Mouse (Mus musculus): ENCODE data around the gene Tcte2. TPM values are rescaled to one million over a fixed set of nuclear protein-coding genes. Genes with fewer than 3 reads are reported as not detected.
A peak's percentile ranks its signal among the peaks of the same experiment; 100 is the strongest.

Tcte2 gene
- polyA plus RNA-seq, 1 experiment from 2014 or later, result 22.9 TPM

GRCm38 (mm10) chr17:13667006-13667405, 94.6 kb downstream of the Tcte2 start:
- 0 out of 2 replicates have a peak overlapping the region, but pooled peaks have one; percentile 6 for H3K9ac ChIP-seq (replicated peaks; ENCODE audit: low read depth, low read length)
- no peaks in the 10 kb centered on the region for H3K9me3 ChIP-seq (ENCODE audit: control insufficient read depth, low read length)
- ATAC-seq, result no peak; the same call in 1 of the 2 replicates
- 25% methylated on average over 3 of the region's 3 CpGs for WGBS
- no peak overlapping the region for H3K4me2 ChIP-seq (ENCODE audit: low read length)
- no peaks in the 10 kb centered on the region for H3K27me3 ChIP-seq (replicated peaks; ENCODE audit: control insufficient read depth, insufficient read depth, low read length)
- H3K4me1 ChIP-seq (replicated peaks; ENCODE audit: control insufficient read depth, insufficient read depth, low read length), result peaks cover 44% of the 10 kb centered on the region
- peak overlapping the region; percentile 95 for H3K27ac ChIP-seq (ENCODE audit: low read length)
- H3K4me3 ChIP-seq (replicated peaks; ENCODE audit: low read length), result no peak overlapping the region
- no peaks in the 10 kb centered on the region for H3K36me3 ChIP-seq (ENCODE audit: control insufficient read depth, insufficient read depth)

- peaks cover 44% of the 10 kb centered on the region for H3K4me1 ChIP-seq (replicated peaks; ENCODE audit: control insufficient read depth, insufficient read depth, low read length)
- H3K4me3 ChIP-seq (replicated peaks; ENCODE audit: low read length), result no peak overlapping the region
- ATAC-seq, result no peak
- H3K36me3 ChIP-seq (ENCODE audit: control insufficient read depth, insufficient read depth), result no peaks in the 10 kb centered on the region
- no peak overlapping the region for H3K27ac ChIP-seq (ENCODE audit: low read length)
- no peak overlapping the region for H3K4me2 ChIP-seq (ENCODE audit: low read length)
- H3K27me3 ChIP-seq (replicated peaks; ENCODE audit: control insufficient read depth, insufficient read depth, low read length), result no peaks in the 10 kb centered on the region
- WGBS, result 88% methylated on average over 1 of the region's 1 CpGs
- no peak overlapping the region for H3K9ac ChIP-seq (replicated peaks; ENCODE audit: low read depth, low read length)
- no peaks in the 10 kb centered on the region for H3K9me3 ChIP-seq (ENCODE audit: control insufficient read depth, low read length)
Measured at GRCm38 (mm10) chr17:13665731-13666130, 95.9 kb downstream of the Tcte2 start.

GRCm38 (mm10) chr17:13663386-13664166, 98.0 kb downstream of the Tcte2 start:
- no peak overlapping the region for H3K27ac ChIP-seq (ENCODE audit: low read length)
- no peaks in the 10 kb centered on the region for H3K27me3 ChIP-seq (replicated peaks; ENCODE audit: control insufficient read depth, insufficient read depth, low read length)
- H3K4me1 ChIP-seq (replicated peaks; ENCODE audit: control insufficient read depth, insufficient read depth, low read length), result peaks cover 30% of the 10 kb centered on the region
- WGBS, result 80% methylated on average over 13 of the region's 13 CpGs
- no peak overlapping the region for H3K4me3 ChIP-seq (replicated peaks; ENCODE audit: low read length)
- H3K9ac ChIP-seq (replicated peaks; ENCODE audit: low read depth, low read length), result no peak overlapping the region
- H3K36me3 ChIP-seq (ENCODE audit: control insufficient read depth, insufficient read depth), result no peaks in the 10 kb centered on the region
- H3K4me2 ChIP-seq (ENCODE audit: low read length), result no peak overlapping the region
- no peaks in the 10 kb centered on the region for H3K9me3 ChIP-seq (ENCODE audit: control insufficient read depth, low read length)
- ATAC-seq, result no peak

Other genes starting within 250 kb of the Tcte2 start
- gene Afdn, start 1.3 kb downstream of the Tcte2 start, polyA plus RNA-seq (2015; fragmentation: Nextera tagmentation; extraction: Ambion mirVana), result 142 and 146 TPM in 2 replicates
- not detected in 2 replicates for gene Gm7168, start 186.5 kb upstream of the Tcte2 start, polyA plus RNA-seq (2015; fragmentation: Nextera tagmentation; extraction: Ambion mirVana)
- not detected in 2 replicates for gene Gm7356, start 241.9 kb upstream of the Tcte2 start, polyA plus RNA-seq (2015; fragmentation: Nextera tagmentation; extraction: Ambion mirVana)